Mouse (Mus musculus) v-Abl transformed pro-B cells (cell line): ENCODE results near the gene Cpeb4.
"Not testable (repeated sequence)": the region's sequence is repeated elsewhere in the genome, so short reads cannot be mapped to it uniquely, and the experiment has no call there.

ENCODE experiments used
- in situ Hi-C, 2 experiments: fragments of 400-800 bp; cut with MboI; formaldehyde crosslinking; loops; one replicate each; pipeline ENCODE4 v1.15.1; 2025; ENCODE audit not compliant: unreplicated experiment in 2 of 2

Cpeb4 gene

DNA sequence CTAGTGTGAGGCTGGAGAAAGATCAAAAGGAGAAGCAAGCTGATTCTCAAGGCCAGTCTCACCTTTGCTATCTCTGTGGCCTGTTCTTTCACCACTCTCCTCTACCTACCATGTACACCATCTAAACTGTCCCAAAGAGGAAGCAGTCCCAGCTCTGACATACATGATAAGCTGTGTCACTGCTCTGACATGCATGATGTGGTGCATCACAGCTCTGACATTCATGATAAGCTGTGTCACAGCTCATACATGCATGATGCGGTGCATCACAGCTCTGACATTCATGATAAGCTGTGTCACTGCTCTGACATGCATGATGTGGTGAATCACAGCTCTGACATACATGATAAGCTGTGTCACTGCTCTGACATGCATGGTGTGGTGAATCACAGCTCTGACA lies 26.9 kb upstream of the Cpeb4 start:
- in situ Hi-C loops: not testable (repeated sequence)

DNA sequence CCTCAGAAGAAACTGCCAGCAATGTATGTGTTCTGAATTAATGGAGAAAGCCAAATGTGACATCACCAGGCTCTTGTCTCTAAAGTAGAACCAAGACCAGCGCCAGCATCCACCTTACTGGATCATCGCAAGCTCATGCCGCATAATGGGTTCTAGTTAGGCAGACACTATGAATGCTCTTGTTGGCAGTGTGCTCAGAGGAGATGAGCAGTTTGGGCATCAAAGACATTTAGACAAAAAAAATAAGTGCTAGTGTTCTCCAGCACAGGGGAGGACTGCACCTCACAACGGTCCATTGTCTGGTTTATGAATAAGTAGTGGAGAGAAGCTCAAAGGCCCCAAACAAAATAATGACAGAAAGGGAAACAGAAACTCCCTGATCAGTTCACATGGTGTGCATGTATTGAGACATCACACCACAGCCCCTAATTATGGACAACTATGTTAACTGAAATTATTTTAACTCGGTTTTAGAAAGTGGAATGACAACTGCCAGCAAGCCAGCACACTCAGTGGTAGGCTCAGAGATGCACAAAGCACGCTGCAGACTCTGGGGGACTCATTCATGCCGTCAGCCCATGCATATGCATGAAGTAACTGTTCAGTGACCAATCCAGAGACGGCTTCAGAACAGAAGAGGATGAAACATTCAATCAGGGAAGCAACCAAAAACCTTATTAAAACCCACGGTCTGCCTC lies 25.1 kb upstream of the Cpeb4 start:
- in situ Hi-C loops: no loop called here

DNA sequence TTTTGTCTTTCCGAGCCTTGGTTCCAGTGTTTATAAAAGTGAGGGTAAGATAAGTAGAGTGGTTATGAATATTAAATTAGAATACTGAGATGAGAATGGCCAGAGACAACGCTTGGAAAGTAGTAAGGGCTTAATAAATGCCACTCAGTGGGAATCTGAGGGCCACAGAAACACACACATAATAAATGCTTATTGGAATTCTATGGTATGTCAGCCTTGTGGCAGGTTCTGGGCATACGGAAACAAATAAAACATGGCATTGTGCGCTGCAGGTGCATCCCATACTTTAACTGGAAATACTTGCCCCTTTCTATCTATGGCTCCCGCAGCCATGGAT lies 24.6 kb upstream of the Cpeb4 start:
- in situ Hi-C loops: no loop called here

DNA sequence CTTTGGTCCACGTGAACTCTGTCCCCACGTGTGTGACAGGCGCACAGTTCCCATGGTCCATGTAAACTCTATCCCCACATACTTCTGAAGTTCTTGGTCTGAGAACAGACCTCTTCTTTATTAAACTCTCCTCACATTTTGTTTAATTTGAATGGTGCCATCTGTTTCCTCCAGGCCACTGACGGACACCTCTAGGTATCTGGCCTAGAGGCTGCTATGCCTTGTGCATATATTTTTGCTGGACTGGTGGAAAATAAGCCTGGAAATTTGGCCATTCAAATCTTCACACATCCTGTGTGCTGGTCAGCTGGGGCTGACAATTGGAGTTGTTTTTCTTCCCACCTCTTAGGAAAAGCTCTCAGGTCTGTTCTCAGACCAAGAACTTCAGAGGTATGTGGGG lies 23.3 kb upstream of the Cpeb4 start:
- in situ Hi-C loops: no loop called here

- in situ Hi-C loops: no loop called here
Observed at GRCm38 (mm10) chr11:31850156-31850775, 21.7 kb upstream of the Cpeb4 start.

- in situ Hi-C loops: no loop called here
Observed at GRCm38 (mm10) chr11:31850995-31851394, 21.0 kb upstream of the Cpeb4 start.

DNA sequence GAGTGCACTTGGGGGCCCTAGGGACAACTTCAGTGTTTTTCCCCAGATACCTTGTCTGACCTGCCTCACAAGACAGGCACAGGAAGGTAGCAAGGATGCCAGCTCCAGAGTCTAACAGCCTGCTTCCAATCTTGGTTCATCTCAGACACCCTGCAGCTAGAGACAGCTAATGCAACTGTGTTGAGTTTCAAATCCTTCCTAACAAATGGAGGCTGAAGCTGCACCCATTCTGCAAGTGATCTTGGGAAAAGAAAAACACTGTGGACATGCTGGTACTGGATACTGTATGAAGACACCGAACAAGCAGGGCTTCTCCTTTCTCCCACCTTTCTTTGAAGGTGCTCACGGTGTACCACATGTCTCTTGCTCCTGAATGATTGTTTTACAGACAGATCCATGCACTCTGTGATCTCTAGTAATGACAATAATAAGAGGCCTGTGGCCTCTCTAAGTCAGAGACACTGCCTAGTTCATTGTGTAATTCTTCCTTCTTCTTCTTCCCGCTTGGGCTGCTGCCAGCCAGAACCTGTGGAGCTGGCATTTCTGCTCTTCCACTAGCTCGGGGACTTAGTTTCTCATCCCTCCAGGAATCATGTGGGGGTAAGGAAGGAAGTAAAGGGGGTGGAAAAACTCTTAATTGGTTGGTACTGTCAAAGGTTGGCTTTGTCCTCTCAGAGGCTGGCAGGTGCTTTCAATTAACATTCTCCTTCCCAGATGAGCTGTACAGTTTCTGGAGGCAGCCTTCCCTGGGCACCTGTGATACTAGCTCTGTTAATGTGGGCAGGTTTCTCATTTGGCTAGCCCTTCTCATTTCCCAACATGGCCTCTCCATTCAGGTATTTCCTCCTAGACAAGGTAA lies 20.1 kb upstream of the Cpeb4 start:
- in situ Hi-C loops: no loop called here

GRCm38 (mm10) chr11:31854955-31855354 lies 17.1 kb upstream of the Cpeb4 start:
- in situ Hi-C loops: no loop called here

DNA sequence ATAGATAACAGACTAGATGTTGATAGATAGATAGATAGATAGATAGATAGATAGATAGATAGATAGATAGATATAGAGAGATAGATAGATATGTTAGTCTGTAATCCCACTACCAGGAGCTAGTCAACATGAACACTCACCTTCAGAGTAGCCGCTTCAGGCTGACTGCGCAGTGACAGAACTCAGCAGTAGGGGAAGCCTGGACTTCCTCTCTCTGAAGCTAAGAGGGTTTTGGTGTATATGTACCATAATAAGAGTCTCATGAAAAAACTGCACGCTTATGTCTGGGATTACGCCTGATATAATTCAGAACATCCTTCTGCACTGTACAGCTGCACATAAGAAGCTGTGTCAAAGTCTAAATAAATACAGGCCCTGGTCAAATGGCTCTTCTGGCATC lies 14.5 kb upstream of the Cpeb4 start:
- in situ Hi-C loops: no loop called here

DNA sequence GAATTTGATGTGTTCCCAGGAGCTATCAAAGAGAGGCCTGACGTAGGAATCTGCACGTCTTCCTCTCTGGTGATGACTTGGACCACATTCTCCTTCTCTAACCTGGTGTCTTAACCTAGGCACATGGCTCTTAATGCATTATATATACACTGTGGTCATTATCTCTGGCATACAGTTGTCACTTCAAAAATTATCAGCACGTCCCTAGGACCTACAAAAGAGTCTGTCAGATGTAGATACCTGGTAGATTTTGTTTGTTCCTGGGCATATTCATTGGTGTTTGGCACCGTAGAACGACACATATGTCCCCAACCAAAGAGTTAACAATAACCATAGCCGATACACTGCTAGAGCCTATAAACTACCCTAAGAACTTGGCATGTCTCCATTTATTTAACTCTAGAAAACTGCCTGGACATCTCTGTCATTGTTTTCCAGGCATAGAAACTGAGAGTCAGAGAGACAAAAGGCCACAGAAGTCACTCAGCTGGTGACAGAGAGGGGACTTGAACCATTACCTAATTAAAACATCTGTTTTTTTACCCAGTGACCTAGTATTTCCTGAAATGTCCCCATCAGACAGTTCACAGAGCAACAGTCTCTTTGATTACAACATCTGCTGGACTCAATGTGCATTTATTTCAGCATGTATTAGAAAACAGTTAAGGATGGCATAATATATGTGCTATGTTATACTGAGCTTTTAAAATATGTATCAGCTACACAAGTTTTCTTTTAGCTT lies 10.7 kb upstream of the Cpeb4 start:
- in situ Hi-C loops: loop anchor here in 1 of 2 experiments (5.0 kb wide), 1 partner anchor 34 kb away; no protein-coding TSS in a partner anchor

GRCm38 (mm10) chr11:31867976-31868375 lies 4.0 kb upstream of the Cpeb4 start:
- in situ Hi-C loops: no loop called here

- in situ Hi-C loops: no loop called here
Observed at GRCm38 (mm10) chr11:31870285-31871010, 1.6 kb upstream of the Cpeb4 start.

GRCm38 (mm10) chr11:31871135-31871541 lies 873 bp upstream of the Cpeb4 start:
- in situ Hi-C loops: no loop called here

DNA sequence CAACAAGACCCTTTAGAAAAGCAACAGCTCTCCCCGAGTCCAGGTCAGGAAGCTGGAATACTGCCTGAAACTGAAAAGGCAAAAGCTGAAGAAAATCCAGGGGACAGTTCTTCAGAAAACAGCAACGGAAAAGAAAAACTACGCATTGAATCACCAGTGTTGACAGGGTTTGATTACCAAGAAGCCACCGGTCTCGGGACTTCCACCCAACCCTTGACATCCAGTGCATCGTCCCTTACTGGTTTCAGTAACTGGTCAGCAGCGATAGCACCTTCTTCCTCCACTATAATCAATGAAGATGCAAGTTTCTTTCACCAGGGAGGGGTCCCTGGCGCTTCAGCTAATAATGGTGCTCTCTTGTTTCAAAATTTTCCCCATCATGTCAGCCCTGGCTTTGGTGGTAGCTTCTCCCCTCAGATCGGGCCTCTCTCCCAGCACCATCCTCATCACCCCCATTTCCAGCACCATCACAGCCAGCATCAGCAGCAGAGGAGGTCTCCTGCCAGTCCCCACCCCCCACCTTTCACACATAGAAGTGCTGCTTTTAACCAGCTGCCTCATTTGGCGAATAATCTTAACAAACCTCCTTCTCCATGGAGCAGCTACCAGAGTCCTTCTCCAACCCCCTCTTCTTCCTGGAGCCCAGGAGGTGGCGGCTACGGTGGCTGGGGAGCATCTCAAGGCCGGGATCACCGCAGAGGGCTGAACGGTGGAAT lies 693 bp downstream of the Cpeb4 start:
- in situ Hi-C loops: no loop called here

DNA sequence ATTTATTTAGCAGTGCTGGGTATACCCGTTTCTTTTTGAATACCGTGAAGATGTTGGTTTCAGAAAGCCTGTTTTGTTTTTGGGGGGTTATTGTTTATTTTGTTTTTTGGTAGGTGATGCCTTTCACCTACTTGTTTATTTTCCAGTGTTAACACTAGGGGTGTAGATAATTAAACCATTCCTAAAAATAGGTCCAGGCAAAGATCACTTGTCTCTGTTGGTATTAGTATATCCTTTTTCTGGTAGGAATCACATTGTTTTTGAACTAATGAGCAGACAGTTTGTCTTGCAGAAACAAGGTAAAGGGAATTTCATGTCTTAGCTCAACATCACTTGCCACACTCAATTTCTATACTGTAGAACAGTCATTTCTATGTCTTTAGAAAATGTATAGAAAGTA lies 2.1 kb downstream of the Cpeb4 start:
- in situ Hi-C loops: no loop called here

- in situ Hi-C loops: no loop called here
Observed at GRCm38 (mm10) chr11:31883671-31884070, 11.7 kb downstream of the Cpeb4 start.

DNA sequence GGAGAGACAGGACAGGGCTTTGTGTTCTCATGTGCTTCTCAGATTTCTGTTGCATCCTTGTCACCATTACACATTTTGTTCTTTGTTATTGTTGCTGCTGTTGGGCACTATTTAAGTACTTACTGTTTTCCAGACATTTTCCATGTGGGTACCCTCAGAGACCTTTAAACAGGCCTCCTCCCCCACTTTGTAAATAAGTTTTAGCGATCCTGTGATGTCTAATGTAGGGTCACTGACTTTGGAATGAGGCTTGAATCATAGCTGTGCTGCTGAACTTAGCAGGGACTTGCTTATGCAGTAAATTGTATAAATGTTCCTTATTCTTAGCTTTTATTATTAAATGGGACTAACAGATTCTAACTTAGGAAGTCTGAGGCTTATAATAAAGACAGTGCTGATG lies 13.8 kb downstream of the Cpeb4 start:
- in situ Hi-C loops: no loop called here

- in situ Hi-C loops: no loop called here
Observed at GRCm38 (mm10) chr11:31888229-31888628, 16.2 kb downstream of the Cpeb4 start.

- in situ Hi-C loops: no loop called here
Observed at GRCm38 (mm10) chr11:31892152-31892551, 20.1 kb downstream of the Cpeb4 start.

DNA sequence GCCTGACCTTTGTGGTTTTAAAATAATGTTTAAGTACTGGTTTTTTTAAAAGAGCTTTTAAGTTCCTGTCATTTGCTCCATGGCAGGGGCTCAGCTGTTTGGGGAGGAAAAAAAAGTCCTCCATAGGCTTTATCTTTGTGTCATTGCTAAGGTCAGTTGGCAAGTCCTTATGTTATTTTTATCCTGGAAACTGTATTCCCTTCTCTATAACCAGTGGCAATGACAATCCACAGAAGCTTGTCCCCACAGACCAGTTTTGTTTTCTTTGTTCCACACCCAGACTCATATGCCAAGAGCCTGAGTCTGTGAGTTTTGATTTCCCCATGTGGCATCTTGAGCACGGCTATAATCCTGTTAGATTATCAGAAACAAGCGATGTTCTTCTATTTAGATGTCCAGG lies 21.6 kb downstream of the Cpeb4 start:
- in situ Hi-C loops: no loop called here
